Mouse (Mus musculus) activated CD4-positive, CD25-positive, alpha-beta regulatory T cell, adult 9 weeks (primary cell): Measurements from ENCODE around the gene Brd1. TPM values are rescaled to one million over a fixed set of nuclear protein-coding genes. Genes with fewer than 3 reads are reported as not detected.

Source experiments
- polyA plus RNA-seq: library from polyadenylated mRNA; unstranded; fragments of 100-300 nt; shearing (Covaris generic); gene quantifications from one replicate; pipeline ENCODE4 v1.2.1, GENCODE M21; 2017

Brd1 gene
- polyA plus RNA-seq = 12.1 TPM

DNA sequence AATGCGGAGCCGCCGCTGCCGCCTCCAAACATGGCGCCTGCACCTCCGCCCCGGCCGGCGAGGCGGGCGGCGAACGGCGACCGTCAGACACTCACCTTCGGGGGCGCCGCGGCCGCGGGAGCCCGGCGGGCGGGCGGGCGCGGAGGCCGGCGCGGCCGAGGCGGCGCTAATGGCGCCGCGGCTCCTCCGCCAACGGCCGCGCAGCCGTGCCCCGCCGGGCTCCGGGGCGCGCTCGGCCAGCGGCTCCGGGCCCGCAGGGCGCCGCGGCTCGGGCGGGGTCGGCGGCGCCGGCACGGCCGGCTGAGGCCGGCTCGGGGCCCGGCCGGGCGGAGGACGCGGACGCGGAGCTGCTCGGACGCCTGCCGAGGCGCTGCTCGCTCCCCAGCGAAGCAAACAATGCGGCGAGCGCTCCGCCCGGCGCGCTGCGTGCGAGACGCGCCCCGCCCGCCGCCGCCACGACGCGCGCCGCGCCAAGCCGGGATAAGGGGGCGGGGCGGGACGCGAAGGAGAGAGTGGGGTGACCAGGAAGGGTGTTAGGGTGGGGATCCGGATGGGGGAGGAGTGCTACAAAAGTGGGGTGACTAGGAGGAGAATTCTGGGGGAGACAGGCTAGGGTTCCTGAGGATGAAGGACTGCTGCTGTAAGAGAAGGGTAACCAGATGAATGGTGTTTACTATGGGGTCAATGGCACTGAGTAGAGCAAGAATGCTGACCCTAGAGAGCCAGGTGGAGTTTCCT is at the start of gene Brd1:
Brd1 (minus strand) TSS at position 400 of the 738 bp plus-strand sequence.

GRCm38 (mm10) chr15:88751564-88752402 is 17.8 kb upstream of the Brd1 start, which contains the start of gene Zbed4:
Gene Zbed4, plus strand, starts transcription at chr15:88751660.

Other genes starting within 250 kb of the Brd1 start
- gene Zdhhc25, start 133.9 kb downstream of the Brd1 start, polyA plus RNA-seq = not detected
- gene Zbed4, start 17.4 kb upstream of the Brd1 start, polyA plus RNA-seq = 3.5 TPM
- 16.0 TPM for gene Alg12, start 85.1 kb upstream of the Brd1 start, polyA plus RNA-seq
- gene Creld2, start 85.4 kb upstream of the Brd1 start, polyA plus RNA-seq = 24.0 TPM
- gene Pim3, start 128.0 kb upstream of the Brd1 start, polyA plus RNA-seq = 3.9 TPM
- gene Ttll8, start 220.2 kb upstream of the Brd1 start, polyA plus RNA-seq = not detected
- gene Mlc1, start 244.8 kb upstream of the Brd1 start, polyA plus RNA-seq = not detected
- not detected for gene Mov10l1, start 248.7 kb upstream of the Brd1 start, polyA plus RNA-seq